Mouse (Mus musculus) midbrain, embryonic 15.5 days (tissue): ENCODE results near the gene Iqcn. TPM values are rescaled to one million over a fixed set of nuclear protein-coding genes. Genes with fewer than 3 reads are reported as not detected.

Source experiments
- ATAC-seq: fragments of 200-750 bp; cut with Nextera tagmentation; replicated peaks from 2 replicates; pipeline ENCODE4 v1.8.0; 2017; ENCODE audit warnings: moderate TSS enrichment
- H3K27ac ChIP-seq: fragments of 300-500 bp; sonication (generic); 2 replicates; pipeline ENCODE4 v1.5.1; 2015; ENCODE audit warnings: mild to moderate bottlenecking, inconsistent platforms
- H3K27me3 ChIP-seq: fragments of 300-500 bp; sonication (generic); replicated peaks from 2 replicates; pipeline ENCODE4 v1.6.1; 2015; ENCODE audit warnings: inconsistent platforms
- H3K36me3 ChIP-seq: fragments of 300-500 bp; sonication (generic); replicated peaks from 2 replicates; pipeline ENCODE4 v1.6.1; 2015; ENCODE audit warnings: inconsistent platforms
- H3K4me1 ChIP-seq: fragments of 300-500 bp; sonication (generic); 2 replicates; pipeline ENCODE4 v1.6.1; 2015; ENCODE audit warnings: inconsistent platforms
- H3K4me2 ChIP-seq: fragments of 300-500 bp; sonication (generic); 2 replicates; pipeline ENCODE4 v1.6.1; 2015; ENCODE audit warnings: inconsistent platforms, mild to moderate bottlenecking, moderate library complexity
- H3K4me3 ChIP-seq: fragments of 300-500 bp; sonication (generic); 2 replicates; pipeline ENCODE4 v1.5.1; 2015; ENCODE audit warnings: mild to moderate bottlenecking, inconsistent platforms
- H3K9ac ChIP-seq: fragments of 300-500 bp; sonication (generic); 2 replicates; pipeline ENCODE4 v1.6.1; 2015; ENCODE audit warnings: mild to moderate bottlenecking, inconsistent platforms
- H3K9me3 ChIP-seq: fragments of 300-500 bp; sonication (generic); 2 replicates; pipeline ENCODE4 v1.6.1; 2016; ENCODE audit warnings: inconsistent platforms
- WGBS: fragments of 180-500 bp; shearing (Covaris S2); methylation state at CpG from one replicate; pipeline ENCODE4 v1.1.7; 2015; ENCODE audit warnings: mixed read lengths; 5-methylcytosine and 5-hydroxymethylcytosine counted together
- polyA plus RNA-seq: library from polyadenylated mRNA; unstranded; fragments of >200 nt; fragmentation: Nextera tagmentation; extraction: Ambion mirVana; gene quantifications from 2 replicates; pipeline ENCODE4 v1.2.1, GENCODE M21; 2015

Gene Iqcn
- polyA plus RNA-seq, 1 experiment from 2014 or later: 0.05 TPM

DNA sequence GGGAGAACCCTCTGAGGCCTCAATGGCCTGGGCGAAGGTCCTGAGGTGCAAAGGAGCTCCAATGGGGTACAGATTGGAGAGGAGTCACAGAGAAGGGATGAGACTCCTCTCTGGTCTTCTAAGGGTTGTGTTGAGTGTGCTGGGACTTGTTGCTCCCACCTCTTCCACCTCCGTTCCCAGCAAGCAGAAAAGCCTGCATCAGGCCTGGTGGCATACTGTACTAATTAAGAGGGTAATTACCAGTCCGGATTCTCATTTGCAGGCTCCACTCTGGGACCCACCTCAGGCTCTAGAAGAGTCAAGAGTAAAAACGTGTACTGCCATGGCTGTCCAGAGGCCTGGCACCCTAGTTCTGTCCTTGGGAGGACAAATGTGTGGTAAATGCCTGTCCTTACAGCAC is 6.3 kb upstream of the Iqcn start:
- Histone ChIP-seq H3K9me3 (no peaks in the 10 kb centered on the region), H3K4me1 (peaks cover 44% of the 10 kb centered on the region), H3K4me3 (peak overlapping the region; percentile 23; the same call in 1 of the 2 replicates), H3K27ac (peak overlapping the region; percentile 99), H3K27me3 (no peaks in the 10 kb centered on the region), H3K36me3 (no peaks in the 10 kb centered on the region), H3K4me2 (peak overlapping the region; percentile 55), H3K9ac (peak overlapping the region; percentile 36; the same call in 1 of the 2 replicates)
- WGBS: 38% methylated on average over 4 of the region's 4 CpGs
- no peak for ATAC-seq

GRCm38 (mm10) chr8:70697366-70698250 is 5.6 kb upstream of the Iqcn start:
- 70% methylated on average over 12 of the region's 12 CpGs for WGBS
- peaks cover 46% of the 10 kb centered on the region for H3K4me1 ChIP-seq
- H3K4me2 ChIP-seq: peak overlapping the region; percentile 67
- H3K9ac ChIP-seq: peak overlapping the region; percentile 44; the same call in 1 of the 2 replicates
- peak overlapping the region; percentile 92 for H3K4me3 ChIP-seq
- H3K9me3 ChIP-seq: no peaks in the 10 kb centered on the region
- H3K36me3 ChIP-seq: no peaks in the 10 kb centered on the region
- peak overlapping the region; percentile 99 for H3K27ac ChIP-seq
- H3K27me3 ChIP-seq: no peaks in the 10 kb centered on the region
- ATAC-seq: no peak

DNA sequence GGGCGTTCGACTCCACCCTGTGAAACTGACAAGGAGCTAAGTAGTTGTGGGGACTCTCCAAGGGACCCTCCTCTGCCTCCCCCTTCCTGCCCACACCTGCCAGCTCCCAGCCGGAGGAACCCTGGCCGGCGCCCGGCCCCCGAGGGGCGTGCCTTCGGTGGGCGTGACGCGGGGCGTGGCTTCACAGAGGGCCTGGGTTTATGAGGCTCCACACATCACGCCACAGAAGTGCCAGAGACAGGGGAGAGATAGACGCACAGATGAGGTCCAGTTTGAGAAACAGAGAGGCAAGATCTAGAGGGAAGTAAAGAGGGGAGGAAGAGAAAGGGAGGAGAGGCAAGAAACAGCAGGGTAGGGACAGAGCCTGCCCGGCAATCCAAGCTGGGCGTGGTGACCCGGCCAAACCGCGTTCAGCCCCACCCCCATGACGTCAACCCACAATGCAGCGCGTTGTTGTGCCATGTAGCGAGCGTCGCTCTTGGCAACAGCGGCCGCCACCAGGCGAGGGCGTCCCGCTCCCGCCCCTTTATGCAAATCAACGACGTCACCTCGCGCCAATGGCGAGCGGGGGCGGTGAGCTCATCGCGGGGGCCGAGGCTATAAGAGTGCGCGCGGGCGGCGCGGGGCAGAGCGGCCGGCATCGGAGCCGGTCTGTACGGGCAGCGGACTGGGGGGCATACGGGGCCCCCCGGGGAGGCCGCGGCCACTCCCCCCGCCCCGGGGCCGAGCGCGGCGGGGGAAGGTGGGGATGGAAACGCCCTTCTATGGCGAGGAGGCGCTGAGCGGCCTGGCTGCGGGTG is 4.7 kb upstream of the Iqcn start, which contains the start of gene Jund:
TSS of gene Jund (plus strand) at position 640 of the 800 bp plus-strand sequence.
- Histone ChIP-seq H3K27me3 (no peaks in the 10 kb centered on the region), H3K27ac (peak within 1 kb of the TSS; percentile 99), H3K4me1 (peaks cover 55% of the 10 kb centered on the region), H3K36me3 (no peaks in the 10 kb centered on the region), H3K9ac (peak within 1 kb of the TSS; percentile 99), H3K4me2 (peak within 1 kb of the TSS; percentile 67), H3K9me3 (no peaks in the 10 kb centered on the region), H3K4me3 (peak within 1 kb of the TSS; percentile 92)
- peak; percentile 88 for ATAC-seq
- WGBS: under 1% methylated on average over 65 of the region's 69 CpGs

- Histone ChIP-seq H3K36me3 (no peaks in the 10 kb centered on the region), H3K27me3 (no peaks in the 10 kb centered on the region), H3K9ac (peak overlapping the region; percentile 99), H3K27ac (peak overlapping the region; percentile 99), H3K4me1 (peaks cover 58% of the 10 kb centered on the region), H3K4me3 (peak overlapping the region; percentile 92), H3K9me3 (no peaks in the 10 kb centered on the region), H3K4me2 (peak overlapping the region; percentile 64)
- WGBS: under 1% methylated on average over 83 of the region's 89 CpGs
- ATAC-seq: peak; percentile 24
Measured at GRCm38 (mm10) chr8:70699116-70699833, 4.0 kb upstream of the Iqcn start.

- H3K4me3 ChIP-seq: peak overlapping the region; percentile 92
- no peaks in the 10 kb centered on the region for H3K36me3 ChIP-seq
- peaks cover 58% of the 10 kb centered on the region for H3K4me1 ChIP-seq
- H3K4me2 ChIP-seq: peak overlapping the region; percentile 64
- H3K9me3 ChIP-seq: no peaks in the 10 kb centered on the region
- H3K27me3 ChIP-seq: no peaks in the 10 kb centered on the region
- WGBS: under 1% methylated on average over 59 of the region's 59 CpGs
- no peak; the same call in 1 of the 2 replicates for ATAC-seq
- H3K27ac ChIP-seq: peak overlapping the region; percentile 99
- H3K9ac ChIP-seq: peak overlapping the region; percentile 99
Measured at GRCm38 (mm10) chr8:70699834-70700554, 3.3 kb upstream of the Iqcn start.

- Histone ChIP-seq H3K4me3 (peak overlapping the region; percentile 92), H3K9ac (peak overlapping the region; percentile 99), H3K36me3 (no peaks in the 10 kb centered on the region), H3K27ac (peak overlapping the region; percentile 99), H3K4me1 (peaks cover 58% of the 10 kb centered on the region), H3K9me3 (no peaks in the 10 kb centered on the region), H3K4me2 (peak overlapping the region; percentile 64), H3K27me3 (no peaks in the 10 kb centered on the region)
- peak; percentile 38 for ATAC-seq
- WGBS: 0% methylated on average over 20 of the region's 20 CpGs
Measured at GRCm38 (mm10) chr8:70700555-70700922, 2.7 kb upstream of the Iqcn start.

DNA sequence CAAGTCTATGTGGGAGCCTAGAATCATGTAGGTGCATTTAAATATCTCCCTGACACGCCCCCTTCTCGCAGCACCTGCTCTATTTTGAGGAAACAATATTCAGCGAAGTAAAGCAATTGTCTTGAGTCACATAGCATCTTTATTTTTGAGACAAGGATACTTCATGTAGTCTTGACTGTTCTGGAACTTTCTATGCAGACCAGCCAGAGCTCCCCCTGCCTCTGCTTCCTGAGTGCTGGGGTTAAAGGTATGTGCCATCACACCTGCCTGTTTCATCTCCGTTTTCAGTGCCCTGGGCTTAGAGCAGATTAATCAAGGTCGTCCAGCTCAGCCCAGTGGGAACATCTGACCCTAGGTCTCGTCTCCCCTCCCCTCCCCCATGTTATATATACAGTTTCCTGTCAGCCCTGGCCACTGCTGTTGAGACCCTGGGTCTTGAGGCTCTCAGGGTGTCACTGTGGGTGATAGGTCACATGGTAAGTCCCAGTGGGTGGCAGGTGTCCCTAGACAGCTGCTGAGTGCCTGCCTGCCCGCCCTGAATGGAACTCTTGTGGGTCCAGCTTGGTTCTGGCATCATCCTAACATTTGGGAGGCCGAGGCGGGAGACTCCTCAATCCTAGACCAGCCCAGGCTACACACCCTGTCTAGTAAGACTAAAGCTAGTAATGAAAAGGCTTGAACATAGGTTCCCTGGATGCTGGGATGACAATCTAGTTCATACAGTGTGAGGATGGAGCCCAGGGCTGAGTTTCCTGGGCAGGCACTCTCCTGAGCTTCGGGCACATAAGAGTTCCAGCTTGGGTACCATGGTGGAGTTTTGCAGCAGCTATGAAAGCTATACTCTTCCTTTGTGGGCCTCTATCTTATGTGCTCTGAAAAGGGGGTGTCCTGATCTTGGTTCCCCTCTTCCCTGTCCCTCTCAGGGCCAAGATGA is 1.9 kb upstream of the Iqcn start:
- no peaks in the 10 kb centered on the region for H3K9me3 ChIP-seq
- no peak for ATAC-seq
- H3K27ac ChIP-seq: peak overlapping the region; percentile 99
- H3K4me1 ChIP-seq: peaks cover 50% of the 10 kb centered on the region
- H3K9ac ChIP-seq: peak overlapping the region; percentile 99
- peak overlapping the region; percentile 92 for H3K4me3 ChIP-seq
- WGBS: 52% methylated on average over 10 of the region's 10 CpGs
- peak overlapping the region; percentile 64 for H3K4me2 ChIP-seq
- H3K27me3 ChIP-seq: no peaks in the 10 kb centered on the region
- H3K36me3 ChIP-seq: no peaks in the 10 kb centered on the region

DNA sequence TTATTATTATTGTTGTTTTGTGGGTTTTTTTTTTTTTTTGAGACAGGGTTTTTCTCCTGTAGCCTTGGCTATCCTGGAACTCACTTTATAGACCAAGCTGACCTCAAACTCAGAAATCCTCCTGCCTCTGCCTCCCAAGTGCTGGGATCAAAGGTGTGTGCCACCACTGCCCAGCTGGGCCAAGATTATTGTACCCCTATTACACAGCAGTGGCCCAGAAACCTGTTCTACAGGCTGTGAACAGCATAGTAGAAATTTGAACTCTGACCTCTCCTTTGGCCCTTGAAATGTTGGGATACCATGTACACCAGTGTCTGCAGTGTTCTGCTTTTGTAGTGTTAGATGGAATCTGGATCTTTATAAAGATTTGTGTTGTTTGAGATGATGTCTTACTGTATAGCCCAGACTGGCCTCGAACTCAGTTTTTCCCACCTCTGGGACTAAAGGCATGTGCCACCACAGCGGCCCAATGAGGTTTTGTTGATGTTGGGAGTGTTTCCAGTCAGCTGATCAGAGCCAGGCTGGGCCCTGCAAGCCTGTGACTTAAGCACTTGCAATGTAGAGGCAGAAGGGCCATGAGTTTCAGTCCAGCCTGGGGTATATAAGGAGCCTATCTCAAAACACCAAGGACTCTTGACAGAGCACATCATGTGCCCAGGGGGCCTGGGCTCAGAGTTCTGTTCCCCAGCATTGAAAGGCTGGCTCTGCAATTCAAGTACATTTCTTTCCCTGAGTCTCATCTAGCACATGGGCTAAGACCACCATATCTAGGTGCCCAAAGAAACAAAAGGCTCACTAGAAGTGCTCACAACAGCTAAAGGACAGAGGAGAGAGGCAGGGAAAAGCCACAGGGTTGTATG is 1.0 kb upstream of the Iqcn start:
- no peaks in the 10 kb centered on the region for H3K9me3 ChIP-seq
- H3K4me3 ChIP-seq: peak overlapping the region; percentile 92
- ATAC-seq: no peak
- no peak overlapping the region for H3K27ac ChIP-seq
- H3K9ac ChIP-seq: peak overlapping the region; percentile 99; the same call in 1 of the 2 replicates
- peaks cover 41% of the 10 kb centered on the region for H3K4me1 ChIP-seq
- H3K4me2 ChIP-seq: peak overlapping the region; percentile 64
- H3K36me3 ChIP-seq: no peaks in the 10 kb centered on the region
- 94% methylated on average over 2 of the region's 2 CpGs for WGBS
- H3K27me3 ChIP-seq: no peaks in the 10 kb centered on the region

DNA sequence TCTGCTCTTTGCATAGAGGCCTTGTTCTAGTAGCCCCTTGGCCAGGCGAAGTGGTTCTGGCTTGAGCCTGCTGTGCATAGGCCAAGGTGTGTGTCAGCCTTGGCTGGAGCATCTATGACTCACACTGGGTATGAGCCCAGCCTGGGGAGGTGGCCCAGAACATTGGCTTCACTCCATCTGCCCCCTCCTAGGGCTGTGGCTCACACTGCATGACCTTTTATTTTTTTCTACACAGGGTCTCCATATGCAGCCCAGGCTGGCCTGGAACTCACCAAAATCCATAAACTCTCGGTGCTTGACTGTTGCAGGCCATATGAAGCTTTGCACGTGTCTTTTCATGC is 445 bp upstream of the Iqcn start:
- Histone ChIP-seq H3K27me3 (no peaks in the 10 kb centered on the region), H3K27ac (no peak overlapping the region), H3K9me3 (no peaks in the 10 kb centered on the region), H3K4me2 (peak overlapping the region; percentile 64), H3K36me3 (no peaks in the 10 kb centered on the region), H3K4me1 (peaks cover 37% of the 10 kb centered on the region), H3K4me3 (no peak overlapping the region), H3K9ac (no peak overlapping the region)
- WGBS: 83% methylated on average over 3 of the region's 3 CpGs
- no peak for ATAC-seq

DNA sequence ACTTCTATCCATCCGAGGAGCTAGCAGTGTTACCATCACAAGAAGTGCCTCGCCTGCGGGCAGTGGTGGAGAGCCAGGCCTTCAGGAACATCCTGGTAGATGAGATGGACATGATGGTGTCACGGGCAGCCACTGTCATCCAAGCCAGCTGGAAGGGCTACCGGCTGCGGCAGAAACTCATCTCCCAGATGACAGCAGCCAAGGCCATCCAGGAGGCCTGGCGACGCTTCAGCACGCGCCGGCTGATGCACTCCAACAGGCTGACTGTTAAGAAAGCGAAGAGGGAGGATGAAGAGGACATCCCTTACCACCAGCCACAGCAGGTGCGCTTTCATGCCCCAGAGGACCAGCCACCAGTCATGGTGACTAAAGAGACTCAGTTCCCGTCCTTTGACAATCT is 5.0 kb downstream of the Iqcn start:
- Histone ChIP-seq H3K4me2 (no peak overlapping the region), H3K27me3 (no peaks in the 10 kb centered on the region), H3K36me3 (no peaks in the 10 kb centered on the region), H3K27ac (no peak overlapping the region), H3K9ac (no peak overlapping the region), H3K4me1 (peaks cover 5% of the 10 kb centered on the region; the same call in 1 of the 2 replicates), H3K9me3 (no peaks in the 10 kb centered on the region), H3K4me3 (no peak overlapping the region)
- ATAC-seq: no peak
- 89% methylated on average over 14 of the region's 14 CpGs for WGBS
